Mouse (Mus musculus) NIH3T3 (cell line): Measurements from ENCODE around the gene Sept11.

ENCODE experiments used
- DNase-seq: peaks from one replicate; pipeline ENCODE4 v3.0.0-alpha.2; 2012; ENCODE audit warnings: low read depth

Sept11 gene

DNA sequence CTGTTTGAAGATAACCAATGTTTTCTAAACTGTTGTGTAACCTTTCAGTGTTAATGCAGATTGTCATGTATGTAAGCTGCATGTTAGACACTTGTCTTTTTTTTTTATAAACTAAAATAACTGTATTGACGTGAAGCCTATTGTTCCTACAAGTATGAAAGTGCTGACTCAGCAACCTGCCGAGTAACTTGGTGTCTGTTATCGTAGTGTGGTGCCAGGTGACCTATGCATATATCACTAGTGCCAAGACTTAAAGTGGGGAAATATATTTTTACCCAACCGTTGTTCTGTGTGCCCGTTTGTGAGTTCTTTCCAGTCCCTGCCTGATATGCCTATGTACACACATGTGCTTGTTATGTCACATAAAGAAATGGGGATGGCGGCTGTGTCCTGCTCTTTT, 81.4 kb downstream of the Sept11 start:
- DNase-seq = no peak

GRCm38 (mm10) chr5:93178616-93179015, 85.4 kb downstream of the Sept11 start:
- DNase-seq = no peak

DNA sequence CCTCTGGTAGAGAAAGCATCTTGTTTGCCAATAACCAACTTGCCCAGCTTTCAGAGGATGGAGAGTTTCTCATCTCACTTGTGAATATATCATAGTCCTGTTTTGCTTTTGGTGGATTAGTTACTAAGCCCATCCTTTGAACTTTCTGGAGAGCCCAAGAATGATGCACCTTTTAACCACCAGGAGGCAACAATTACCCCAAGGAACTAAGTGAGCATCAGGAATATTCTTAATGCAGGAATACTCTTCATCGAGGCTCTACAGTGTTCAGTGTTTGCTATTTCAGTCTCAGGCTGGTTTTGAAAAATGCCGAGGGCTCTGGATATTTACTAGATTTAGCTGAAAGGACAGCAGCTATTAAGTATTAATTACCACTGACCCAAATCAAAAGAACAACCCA, 87.0 kb downstream of the Sept11 start:
- DNase-seq = peak; percentile 55

DNA sequence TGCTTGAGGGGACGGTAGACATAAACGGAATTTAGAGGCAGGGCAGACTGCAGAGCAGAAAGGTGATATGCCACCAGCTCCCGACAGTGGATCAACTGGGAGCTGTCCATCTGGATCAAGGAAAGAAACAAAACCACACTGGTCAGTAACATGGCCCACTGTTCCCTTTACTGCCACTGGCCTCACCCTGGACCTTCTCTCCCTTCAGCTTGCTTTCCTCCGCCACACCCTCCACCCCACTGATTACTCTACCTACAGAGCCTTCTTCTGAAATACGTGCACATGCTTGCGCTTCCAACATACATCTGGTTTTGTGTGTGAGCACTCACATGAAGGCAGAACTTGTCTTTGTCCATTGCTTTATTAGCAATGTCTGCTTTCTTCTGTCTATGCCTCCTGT, 90.1 kb downstream of the Sept11 start:
- DNase-seq = no peak

- DNase-seq = no peak
These were observed 91.3 kb downstream of the Sept11 start for GRCm38 (mm10) chr5:93184548-93184947.

GRCm38 (mm10) chr5:93189607-93190006, 96.4 kb downstream of the Sept11 start:
- no peak for DNase-seq

GRCm38 (mm10) chr5:93190428-93190827, 97.2 kb downstream of the Sept11 start:
- DNase-seq = no peak

DNA sequence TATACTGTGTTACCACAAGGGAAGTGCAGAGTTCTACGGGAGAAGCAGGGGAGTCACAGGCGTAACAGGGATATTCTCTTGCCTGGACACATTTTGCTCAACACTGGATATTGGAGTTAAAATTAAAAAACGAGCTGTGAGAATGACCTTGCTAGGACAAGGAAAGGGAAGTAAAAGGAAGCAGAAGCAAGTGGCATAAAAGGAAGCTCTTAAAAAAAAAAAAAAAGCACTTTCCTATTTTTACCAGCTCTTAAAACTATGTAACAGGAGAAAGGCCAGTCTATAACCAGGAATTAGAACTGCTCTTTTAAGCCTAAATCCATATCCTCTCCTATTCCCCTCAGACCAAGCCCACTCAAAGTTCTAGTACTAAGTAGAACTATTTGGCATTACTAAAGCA, 105.0 kb downstream of the Sept11 start:
- DNase-seq = no peak

GRCm38 (mm10) chr5:93201181-93201580, 107.9 kb downstream of the Sept11 start:
- DNase-seq = peak; percentile 61

GRCm38 (mm10) chr5:93205371-93206108, 112.3 kb downstream of the Sept11 start:
- DNase-seq = peak; percentile 49

DNA sequence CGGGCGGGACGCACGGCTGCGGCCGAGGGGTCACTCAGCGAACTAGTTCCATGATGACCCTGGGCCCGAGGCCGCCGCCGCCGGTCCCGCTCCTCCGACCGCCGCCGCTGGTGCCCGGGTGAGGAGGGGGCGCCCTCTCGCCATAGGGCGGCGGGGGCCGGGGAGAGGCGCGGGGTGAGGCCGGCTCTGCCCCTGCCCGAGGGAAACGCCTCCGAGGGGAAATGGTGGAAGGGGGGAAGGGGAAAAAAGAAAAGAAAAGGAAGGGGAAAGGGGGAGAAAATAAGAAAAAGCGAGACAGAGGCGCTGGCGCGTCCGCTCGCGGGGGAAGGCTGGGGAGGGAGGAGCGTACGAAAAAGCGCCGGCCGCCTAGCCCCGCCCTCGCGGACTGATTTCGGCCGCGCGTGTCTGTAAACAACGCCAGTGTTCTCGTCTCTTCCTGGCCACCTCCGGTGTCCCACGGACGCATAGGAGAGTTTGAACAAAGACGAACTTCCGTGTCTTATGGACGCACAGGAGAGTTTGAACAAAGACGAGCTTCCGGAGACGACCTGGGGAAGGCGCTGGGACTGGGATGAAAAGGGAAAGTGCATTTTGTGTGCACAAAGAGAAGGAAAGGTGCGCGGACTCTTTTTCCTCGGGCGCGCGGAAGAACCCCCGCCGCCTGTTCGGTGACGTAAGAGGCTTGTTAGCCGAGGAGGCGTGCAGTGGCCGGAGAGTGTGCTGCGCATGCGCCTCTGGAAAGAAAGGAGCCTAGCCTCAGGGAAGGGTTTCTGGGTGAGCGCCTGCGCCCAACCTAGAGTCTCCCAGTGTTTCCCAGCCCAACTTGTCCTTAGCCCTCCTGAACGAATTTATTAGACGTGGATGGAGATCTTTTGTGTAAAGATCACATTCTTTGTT, 113.1 kb downstream of the Sept11 start, which contains the start of the genes Ccni and 2010109A12Rik:
Ccni (minus strand) TSS at position 387 of the 897 bp plus-strand sequence.
2010109A12Rik (plus strand) TSS at position 410 of the 897 bp plus-strand sequence.
- peak; percentile 98 for DNase-seq

- DNase-seq = peak; percentile 69
These were observed 113.7 kb downstream of the Sept11 start for GRCm38 (mm10) chr5:93207006-93207348.

DNA sequence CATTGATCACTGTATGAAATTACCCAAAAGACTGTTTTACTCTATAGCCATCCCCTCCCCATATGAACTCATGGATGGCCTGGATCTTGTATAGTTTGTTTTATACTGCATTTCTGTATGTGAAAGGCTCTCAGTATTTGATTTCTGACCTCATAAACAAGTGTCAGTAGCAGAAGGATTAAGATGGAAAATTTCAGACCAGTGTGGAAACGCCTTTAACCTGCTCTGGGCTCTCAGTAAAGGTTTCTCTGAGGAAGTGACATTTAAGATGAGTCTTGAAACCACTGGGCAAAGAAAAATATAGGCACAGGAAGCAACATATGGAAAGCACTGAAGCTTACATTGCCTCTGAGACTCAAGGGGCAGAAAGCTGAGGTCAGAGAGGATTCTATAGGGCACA, 114.3 kb downstream of the Sept11 start:
- no peak for DNase-seq

GRCm38 (mm10) chr5:93218375-93218774, 125.1 kb downstream of the Sept11 start:
- no peak for DNase-seq

DNA sequence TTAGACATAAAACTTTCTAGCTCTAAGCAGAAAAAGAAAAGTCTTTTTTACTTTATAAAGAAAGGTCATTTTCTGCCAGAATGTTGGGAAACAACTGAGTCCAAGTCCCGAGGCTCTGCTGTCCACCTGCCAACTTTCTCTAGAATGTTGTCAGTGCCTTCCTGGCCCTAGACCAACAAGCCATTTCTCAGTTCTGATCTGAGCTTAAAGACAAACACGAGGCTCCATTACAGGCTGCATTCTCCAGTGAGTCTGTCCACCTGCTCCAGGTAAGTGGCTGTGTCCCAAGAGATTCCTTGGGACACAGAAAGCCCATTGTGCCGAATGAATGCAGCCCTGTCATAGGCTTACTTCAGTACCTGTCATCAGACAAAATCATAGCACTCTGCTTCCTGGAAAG, 128.4 kb downstream of the Sept11 start:
- peak; percentile 89 for DNase-seq

GRCm38 (mm10) chr5:93224549-93224948, 131.3 kb downstream of the Sept11 start:
- no peak for DNase-seq
